Mouse (Mus musculus): ENCODE results near the gene Fibp.

Gene Fibp

GRCm38 (mm10) chr19:5463791-5464562 lies 3.6 kb downstream of the Fibp start:
- DNase-seq (ENCODE audit: low read depth, low spot score): no peak

GRCm38 (mm10) chr19:5465037-5465436 lies 4.6 kb downstream of the Fibp start:
- DNase-seq (ENCODE audit: low read depth, low spot score): no peak

GRCm38 (mm10) chr19:5466916-5467500 lies 6.6 kb downstream of the Fibp start:
- no peak for DNase-seq (ENCODE audit: low read depth, low spot score)

- DNase-seq (ENCODE audit: low read depth, low spot score): no peak
Measured at GRCm38 (mm10) chr19:5468374-5468773, 8.0 kb downstream of the Fibp start, which contains the start of gene Ctsw. Ctsw (minus strand) TSS chr19:5468507.

- DNase-seq (ENCODE audit: low read depth, low spot score): no peak
Measured at GRCm38 (mm10) chr19:5471846-5472245, 11.4 kb downstream of the Fibp start.

- no peak for DNase-seq (ENCODE audit: low read depth, low spot score)
Measured at GRCm38 (mm10) chr19:5472857-5473256, 12.4 kb downstream of the Fibp start.

- no peak for DNase-seq (ENCODE audit: low read depth, low spot score)
Measured at GRCm38 (mm10) chr19:5473720-5474119, 13.3 kb downstream of the Fibp start, which contains the start of gene Efemp2. Efemp2 (plus strand) TSS chr19:5473954.

DNA sequence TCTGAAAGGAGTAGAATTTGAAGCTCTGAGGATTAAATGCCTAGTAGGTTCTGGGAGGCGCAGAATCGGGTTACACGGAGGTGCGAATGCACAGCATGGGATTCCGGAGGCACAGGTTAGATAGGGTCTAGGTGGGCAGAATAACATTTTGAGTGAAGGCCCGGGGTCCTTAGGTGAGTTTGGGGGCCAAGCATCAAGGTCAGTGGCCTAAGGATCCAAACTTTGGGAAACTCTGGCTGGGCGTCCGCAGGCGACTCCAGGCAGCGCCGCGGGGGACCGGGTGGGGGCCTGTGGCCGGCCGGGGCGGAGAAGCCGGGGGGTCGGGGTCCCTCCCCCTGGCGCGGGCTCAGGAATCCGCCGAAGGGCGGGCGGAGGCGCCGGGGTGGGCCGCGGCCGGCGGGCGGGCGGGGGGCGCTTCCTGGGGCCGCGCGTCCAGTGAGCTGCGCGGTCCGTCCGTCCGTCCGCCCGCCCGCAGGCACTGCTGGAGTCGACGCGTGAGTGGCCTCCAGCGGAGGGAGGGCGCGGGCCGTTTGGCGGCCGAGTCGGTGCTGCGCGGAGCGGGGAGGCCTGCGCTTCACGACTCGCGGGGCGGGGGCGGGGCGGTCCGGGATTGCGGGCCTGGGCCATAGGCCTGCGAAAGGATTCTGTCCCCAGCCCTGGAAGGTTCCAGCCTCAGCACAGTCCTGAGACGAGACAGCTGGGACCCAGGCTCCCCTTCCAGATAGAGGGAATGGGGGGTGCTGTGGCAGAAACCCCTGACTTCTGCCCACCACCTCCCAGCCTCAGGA lies 14.1 kb downstream of the Fibp start:
- DNase-seq (ENCODE audit: low read depth, low spot score): no peak

GRCm38 (mm10) chr19:5475069-5475714 lies 14.8 kb downstream of the Fibp start:
- DNase-seq (ENCODE audit: low read depth, low spot score): no peak

GRCm38 (mm10) chr19:5477004-5477667 lies 16.7 kb downstream of the Fibp start:
- no peak for DNase-seq (ENCODE audit: low read depth, low spot score)

DNA sequence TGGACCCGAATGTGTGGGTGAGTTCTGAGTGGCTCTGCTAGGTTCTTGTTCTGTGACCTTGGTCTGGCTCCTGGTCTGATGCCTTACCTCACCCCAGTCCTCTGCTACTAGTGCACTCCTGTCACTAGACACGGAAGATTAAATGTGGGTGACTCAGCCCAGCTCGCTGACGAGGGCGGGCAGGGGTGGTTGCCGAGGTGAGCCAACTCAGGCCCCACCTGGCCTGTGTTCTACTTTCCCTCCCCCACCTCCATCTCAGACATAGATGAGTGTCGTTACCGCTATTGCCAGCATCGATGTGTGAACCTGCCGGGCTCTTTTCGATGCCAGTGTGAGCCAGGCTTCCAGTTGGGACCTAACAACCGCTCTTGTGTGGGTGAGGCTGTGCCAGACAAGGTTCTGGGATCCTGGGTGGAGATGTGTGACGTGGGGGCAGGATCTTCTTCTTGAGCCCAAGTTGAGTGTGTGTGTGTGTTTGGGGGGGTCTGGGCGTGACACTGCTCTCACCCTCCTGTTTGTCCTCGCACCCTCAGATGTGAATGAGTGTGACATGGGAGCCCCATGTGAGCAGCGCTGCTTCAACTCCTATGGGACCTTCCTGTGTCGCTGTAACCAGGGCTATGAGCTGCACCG lies 17.4 kb downstream of the Fibp start:
- DNase-seq (ENCODE audit: low read depth, low spot score): no peak

DNA sequence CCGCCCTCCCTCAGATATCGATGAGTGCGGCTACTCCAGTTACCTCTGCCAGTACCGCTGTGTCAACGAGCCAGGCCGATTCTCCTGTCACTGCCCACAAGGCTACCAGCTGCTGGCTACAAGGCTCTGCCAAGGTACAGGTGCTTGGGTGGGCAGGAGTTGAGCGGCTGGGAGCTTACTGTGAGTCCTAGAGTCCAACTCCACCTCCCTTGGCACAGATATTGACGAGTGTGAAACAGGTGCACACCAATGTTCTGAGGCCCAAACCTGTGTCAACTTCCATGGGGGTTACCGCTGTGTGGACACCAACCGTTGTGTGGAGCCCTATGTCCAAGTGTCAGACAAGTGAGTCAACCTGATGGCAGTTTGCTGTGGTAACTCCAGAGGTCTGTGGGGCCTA lies 19.6 kb downstream of the Fibp start:
- DNase-seq (ENCODE audit: low read depth, low spot score): no peak

- no peak for DNase-seq (ENCODE audit: low read depth, low spot score)
Measured at GRCm38 (mm10) chr19:5481398-5481797, 21.0 kb downstream of the Fibp start.

DNA sequence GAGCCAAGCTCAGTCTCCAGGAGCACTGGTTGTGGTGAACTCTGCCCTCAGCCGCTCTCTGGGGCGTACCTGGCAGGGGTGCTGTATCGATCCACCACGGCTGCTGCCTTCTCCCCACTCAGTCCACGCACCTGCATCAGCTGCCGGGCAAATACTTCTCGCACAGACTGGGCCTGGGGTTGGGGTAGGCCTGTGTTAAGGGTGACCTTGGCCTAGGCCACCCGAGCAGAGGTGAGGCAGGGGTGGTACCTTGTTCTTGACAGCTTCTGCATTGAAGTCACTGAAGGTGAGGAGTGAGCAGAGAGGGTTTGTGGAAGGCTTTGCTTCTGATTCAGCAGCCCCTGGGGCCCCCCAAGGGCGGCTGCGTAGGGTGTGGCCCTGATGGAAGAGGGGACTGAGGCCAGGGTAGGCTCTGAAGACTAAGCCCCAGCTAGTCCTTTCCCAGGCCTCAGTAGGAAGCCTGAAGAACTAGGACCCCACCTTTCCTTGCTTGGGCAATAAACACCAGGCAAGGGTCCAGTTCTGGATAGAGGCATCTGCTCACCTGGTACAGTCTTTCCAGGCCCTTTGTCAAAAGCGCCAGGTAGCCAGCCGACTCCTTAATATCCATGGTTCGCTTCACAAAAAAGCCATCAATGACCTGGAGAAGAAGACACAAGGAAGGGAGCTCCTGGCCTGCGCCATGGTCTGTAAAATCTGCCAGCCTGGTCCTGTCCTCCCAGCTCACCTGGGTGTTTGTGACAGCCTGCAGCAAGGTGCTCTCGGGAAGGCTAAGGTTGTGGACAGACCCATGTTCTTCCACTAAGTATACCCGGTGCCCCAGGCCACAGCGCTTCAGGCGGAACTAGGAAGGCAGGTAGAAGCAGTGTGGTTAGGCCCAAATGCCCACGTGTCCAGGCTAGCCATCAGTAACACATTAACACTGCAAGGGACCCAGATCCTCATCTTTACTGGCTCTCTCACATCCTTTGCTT lies 23.3 kb downstream of the Fibp start:
- no peak for DNase-seq (ENCODE audit: low read depth, low spot score)

DNA sequence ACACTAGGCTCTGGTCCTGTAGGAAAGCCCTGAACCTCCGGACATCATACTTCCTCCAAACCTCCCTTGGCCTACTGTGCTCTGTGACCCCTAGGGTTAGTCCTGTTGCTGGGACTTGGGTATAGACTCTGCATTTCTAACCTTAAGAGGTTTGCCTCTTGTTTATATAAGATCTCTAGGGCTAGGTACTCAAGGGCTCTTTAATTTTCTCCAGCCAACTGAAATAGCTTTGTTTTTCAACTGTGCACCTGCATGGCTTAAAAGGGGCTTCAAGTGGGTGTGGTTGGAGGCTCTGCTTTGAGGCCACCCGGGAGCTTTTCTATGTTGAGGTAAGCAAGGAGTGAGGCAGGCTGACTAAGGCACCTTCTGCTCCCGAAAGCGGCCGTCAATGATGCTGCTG lies 24.1 kb downstream of the Fibp start:
- DNase-seq (ENCODE audit: low read depth, low spot score): no peak

- DNase-seq (ENCODE audit: low read depth, low spot score): no peak
Measured at GRCm38 (mm10) chr19:5485371-5485770, 25.0 kb downstream of the Fibp start.

DNA sequence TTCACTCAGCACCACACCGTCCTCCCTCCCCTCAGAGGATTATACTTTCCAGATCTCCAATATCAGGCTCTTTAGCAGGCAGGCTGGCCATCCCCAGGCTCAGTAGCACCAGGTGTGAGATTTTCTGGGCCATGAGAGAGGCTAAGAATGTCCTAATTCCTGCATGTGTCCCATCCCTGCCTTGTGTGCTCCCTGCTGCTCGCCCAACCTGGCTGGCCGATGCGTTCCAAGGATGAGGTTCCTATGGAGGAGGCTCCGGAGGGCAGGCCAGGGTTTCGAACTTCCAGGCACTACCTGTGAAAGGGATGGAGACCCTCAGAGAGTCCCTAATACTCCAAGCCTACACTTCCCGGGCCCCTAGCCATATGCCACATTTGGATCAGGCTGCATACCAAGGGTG lies 25.4 kb downstream of the Fibp start:
- DNase-seq (ENCODE audit: low read depth, low spot score): no peak

DNA sequence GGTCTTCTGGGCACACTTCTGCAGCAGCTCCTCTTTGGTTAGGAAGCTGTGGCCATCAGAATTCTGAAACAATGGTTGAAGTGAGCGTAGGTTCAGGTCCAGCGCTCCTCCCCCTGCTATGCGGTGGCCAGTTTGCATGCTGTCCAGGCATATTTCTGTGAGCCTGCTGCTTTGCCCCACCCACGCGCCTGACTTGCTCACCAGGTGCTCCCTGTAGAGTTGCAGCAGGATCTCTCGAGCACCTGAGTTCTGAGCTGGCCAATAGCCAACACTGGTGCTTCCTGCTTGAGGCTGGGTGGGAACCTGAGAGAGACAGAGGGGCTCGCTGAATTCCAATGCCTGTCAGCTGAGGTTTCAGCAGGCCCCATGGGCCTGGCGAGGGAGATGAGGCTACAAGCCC lies 25.9 kb downstream of the Fibp start:
- no peak for DNase-seq (ENCODE audit: low read depth, low spot score)

DNA sequence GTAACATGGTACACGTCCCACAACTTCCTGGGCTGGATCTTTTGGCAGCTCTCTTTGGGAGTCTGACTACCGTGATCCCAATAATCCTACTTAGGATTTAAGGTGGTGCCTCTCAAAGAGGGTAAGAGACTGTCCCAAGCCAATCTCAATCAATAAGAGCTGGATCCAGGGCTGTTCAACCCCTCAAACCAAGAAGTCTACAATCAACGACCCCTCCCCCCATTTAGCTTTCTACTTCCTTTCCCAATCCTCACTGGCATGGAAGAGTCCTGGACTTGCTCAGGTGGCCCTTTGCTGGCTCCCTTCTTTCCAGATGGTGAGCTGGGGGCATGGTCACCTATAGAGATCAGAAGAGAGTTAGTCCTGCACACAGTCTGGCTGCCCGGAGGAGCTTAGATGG lies 26.4 kb downstream of the Fibp start:
- DNase-seq (ENCODE audit: low read depth, low spot score): no peak

All from retina, adult 2 months (tissue).